Mouse (Mus musculus) mouse embryonic stem cell (cell line): ENCODE results near the gene Coro2a.

ENCODE experiments used
- in situ Hi-C, 2 experiments: fragments of 300-500 bp; cut with MboI; formaldehyde crosslinking; loops; 1 replicate in 1 of 2; 3 replicates in 1 of 2; pipeline ENCODE4 v1.14.3; 2019 to 2020; ENCODE audit warnings: low sequenced_read_pairs in 2 of 2, low pct_unique_long_range_greater_than_20kb in 1 of 2, mixed read lengths in 1 of 2; ENCODE audit not compliant: unreplicated experiment in 1 of 2

Gene Coro2a

DNA sequence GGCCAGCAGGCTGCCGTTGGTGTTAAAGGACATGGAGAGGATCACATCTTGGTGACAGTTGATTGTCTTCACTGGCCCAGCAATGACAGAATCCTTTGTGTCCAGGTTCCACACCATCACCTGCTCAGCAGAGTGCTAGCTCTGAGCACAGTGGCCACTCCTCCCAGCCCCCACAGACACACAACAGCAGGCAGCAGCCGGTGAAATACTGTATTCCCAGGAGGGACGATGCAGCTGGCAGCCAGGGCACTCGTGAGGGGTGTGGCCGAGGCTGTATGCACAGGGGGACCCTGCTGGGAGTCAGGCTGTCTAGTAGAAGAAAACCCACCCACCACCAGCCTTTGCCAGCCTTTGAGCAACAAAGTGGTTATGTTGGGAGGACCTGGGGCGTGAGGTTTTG lies 55.3 kb downstream of the Coro2a start:
- in situ Hi-C loops: loop anchor here in 1 of 2 experiments (25.0 kb wide), 1 partner anchor 334 kb away; no protein-coding TSS in a partner anchor

DNA sequence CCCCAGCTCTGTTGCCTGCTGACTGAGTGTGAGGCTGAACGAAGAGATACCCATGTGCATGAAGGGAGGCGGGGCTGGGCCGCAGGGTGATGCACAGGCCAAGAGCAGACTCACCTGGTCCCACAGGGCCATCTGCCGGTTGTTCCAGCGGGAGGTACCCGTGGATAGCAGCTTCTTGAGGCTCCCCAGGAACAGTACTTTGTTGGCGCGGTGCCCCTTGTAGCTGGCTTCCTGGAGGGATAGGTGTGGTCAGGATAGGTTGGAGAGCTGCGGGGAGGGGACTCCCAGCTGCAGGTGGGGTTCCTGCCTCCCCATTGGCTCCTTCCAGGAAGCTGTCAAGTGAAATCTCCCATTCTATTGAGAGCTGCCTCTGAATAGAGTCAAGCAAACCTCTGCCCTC lies 56.5 kb downstream of the Coro2a start:
- in situ Hi-C loops: loop anchor here in 1 of 2 experiments (25.0 kb wide), 1 partner anchor 333 kb away; no protein-coding TSS in a partner anchor

DNA sequence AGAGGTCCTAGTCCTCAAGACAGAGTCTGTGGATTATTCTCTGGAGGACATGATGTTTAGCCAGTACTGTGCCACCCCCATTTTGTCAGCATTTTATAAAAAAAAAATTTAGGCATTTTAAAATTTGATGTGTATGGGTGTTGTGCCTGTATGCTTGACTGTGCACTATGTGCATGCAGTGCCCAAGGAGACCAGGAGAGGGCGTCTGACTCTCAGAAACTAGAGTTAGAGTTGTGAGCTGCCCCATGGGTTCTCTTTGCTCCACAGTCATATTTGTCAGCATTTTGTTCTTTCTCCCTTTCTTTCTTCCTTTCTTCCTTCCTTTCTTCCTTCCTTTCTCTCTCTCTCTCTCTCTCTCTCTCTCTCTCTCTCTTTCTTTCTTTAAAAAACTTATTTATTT lies 57.7 kb downstream of the Coro2a start:
- in situ Hi-C loops: loop anchor here in 1 of 2 experiments (25.0 kb wide), 1 partner anchor 332 kb away; no protein-coding TSS in a partner anchor

DNA sequence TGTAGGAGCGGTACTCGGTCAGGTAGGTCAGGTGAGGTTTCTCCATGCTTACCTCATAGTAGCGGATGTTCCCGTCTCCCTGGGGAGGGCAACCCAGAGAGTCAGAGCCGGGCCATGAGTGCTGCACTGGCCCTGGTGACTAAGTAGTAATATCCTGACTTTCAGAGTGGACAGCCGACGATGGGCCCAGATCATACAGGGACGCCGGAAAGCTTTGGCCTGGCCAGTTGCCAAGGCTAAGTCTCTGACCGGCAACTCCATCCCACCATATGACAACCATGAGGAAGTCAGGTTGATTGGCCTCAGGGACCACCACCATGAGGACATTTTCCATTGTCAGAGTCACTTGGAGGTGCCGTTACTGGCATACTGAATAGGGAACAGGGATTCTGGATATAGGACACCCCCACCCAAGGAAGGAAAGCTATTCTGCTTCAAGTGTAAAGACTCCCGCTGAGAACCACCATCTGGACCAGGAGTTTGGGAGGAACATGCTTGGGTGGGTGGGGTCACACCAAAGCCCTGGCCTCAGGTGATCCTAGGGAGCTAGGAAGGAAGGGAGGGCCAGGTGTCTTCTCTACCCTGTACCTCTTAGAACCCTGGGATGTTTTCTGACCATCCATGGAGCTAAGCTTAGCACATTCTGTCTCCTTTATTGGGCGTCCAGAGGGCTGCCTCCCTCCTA lies 58.5 kb downstream of the Coro2a start:
- in situ Hi-C loops: loop anchor here in 1 of 2 experiments (25.0 kb wide), 1 partner anchor 331 kb away; no protein-coding TSS in a partner anchor

DNA sequence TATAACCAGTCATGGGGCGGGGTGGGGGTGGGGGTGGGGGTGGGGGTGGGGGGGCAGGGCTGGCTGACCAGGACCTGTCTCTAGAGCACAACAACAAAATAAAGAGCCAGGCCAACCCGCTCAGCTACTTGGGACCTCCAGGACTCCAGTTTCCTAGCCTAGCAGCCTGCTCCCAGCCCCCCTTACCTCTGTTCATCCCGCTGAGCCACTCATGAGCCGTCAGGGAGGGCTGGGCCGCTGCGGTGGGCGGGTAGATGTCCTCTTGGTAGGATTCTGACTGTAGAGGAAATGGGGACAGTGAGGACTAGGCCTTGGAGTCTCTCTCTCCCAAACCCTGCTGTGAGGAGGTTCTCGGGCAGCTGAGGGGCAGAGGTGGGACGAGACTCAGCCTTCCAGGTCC lies 60.3 kb downstream of the Coro2a start:
- in situ Hi-C loops: loop anchor here in 1 of 2 experiments (25.0 kb wide), 1 partner anchor 329 kb away; no protein-coding TSS in a partner anchor

DNA sequence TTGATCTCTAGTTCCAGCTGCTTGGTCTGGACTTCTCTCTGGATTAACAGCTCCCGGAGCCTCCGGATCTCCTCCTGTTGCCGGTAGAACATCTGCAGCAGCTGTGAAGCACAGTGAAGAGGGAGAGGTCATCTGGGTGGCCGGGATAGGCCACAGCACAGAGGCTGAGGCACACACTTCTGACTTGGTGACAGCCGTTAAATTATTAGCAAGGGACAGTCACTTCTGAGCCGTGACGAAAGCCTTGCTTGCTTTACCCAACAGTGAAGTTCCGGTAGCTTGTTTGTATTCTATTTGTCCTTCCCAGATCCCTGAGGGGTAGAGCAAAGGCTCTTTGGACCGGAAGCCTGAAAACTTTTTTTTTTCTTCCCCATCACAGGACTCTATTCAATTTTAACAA lies 62.8 kb downstream of the Coro2a start:
- in situ Hi-C loops: loop anchor here in 1 of 2 experiments (25.0 kb wide), 1 partner anchor 327 kb away; no protein-coding TSS in a partner anchor

DNA sequence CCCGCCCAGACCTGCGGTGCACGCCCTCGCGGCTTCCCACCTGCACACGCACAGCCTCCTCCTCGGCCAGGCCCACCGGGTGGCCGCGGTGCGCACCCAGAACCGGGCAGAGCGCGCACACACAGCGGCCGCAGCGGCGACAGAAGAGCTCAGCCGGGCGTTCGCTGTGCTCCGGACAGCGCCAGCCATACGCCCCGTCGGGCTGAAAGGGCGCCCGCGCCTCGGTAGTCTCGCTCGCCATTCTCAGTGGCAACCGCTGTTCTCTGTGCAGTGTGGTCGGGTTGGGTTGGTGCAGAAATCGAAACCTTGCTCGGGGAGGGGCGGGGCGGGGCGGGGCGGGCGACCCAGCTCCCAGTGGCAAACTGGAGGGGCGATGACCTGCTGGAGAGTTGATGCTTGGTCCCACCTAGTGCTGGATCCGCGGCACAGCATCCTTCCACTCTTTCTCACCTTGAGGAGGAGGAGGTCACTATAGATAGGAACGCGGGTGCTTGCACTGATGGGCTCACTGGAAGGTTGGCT lies 66.1 kb downstream of the Coro2a start, which contains the start of gene Trim14:
Trim14 (minus strand) TSS at position 302 of the 522 bp plus-strand sequence.
- in situ Hi-C loops: loop anchor here in 1 of 2 experiments (25.0 kb wide), 1 partner anchor 324 kb away; no protein-coding TSS in a partner anchor

DNA sequence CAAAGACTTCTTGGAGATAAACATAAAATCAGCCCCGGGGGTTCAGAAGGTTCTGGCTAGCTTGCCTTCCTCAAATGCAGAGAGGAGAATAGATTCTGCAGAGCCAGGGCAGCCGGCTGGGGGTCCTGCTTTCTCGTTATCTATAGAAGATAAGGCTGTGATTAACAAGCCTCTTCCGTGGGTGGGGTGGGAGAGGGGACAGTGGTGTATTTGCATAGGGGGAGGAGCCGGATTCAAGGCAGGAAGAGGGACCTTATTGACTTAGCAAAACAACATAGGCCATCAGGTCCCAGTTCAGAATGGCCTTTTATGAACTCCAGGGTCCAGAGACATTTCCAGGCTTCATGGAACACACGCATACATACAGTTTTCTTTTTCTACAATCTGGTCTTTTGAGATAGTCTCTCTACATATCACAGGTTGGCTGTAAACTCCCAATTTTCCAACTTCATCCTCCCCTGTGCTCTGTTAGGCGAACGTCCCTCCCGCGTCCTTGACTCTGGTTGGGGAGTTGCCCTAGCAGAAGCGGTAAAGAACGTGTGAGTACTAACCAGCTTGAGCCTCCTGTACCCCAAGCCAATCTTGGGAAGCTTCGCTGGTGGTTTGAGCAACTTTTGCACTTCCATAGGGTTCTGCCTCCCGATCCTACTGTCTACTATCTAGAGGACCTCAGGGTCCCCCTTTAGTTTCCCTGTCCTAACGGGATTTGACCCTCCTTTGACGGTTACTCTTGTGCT lies 66.7 kb downstream of the Coro2a start:
- in situ Hi-C loops: loop anchor here in 1 of 2 experiments (25.0 kb wide), 1 partner anchor 323 kb away; no protein-coding TSS in a partner anchor

DNA sequence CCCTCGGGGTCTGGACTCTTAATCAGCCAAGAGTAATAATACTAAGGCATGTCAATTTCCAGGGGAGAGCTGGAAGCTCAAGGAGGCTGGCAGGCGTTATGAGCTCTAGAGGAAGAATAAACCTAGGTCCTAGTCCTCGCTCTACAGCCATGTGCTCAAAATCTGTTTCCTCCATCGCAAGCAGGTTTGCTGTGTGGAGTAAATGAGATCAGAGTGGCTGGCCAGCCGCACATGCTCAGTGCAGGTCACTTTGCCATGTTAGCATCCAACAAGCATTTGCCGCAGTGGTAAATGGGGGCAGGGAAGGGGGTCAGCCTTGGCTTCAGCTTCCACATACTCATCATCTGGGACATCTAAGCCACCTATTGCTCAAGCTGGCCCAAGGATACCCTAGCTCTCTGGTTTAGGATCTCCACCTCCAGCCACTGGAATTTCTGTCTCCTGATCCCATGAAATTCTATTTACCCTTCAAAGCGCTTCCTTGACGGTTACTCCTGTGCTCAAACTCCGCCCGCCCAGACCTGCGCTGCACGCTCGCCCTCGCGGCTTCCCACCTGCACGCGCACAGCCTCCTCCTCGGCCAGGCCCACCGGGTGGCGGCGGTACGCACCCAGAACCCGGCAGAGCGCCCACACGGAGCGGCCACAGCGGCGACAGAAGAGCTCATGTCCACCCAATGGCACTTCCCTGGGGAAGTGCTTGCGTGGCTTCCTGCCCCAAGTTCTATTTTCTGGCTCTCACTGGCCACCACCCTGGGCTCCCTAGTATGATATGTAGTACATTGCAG lies 67.9 kb downstream of the Coro2a start:
- in situ Hi-C loops: loop anchor here in 1 of 2 experiments (25.0 kb wide), 1 partner anchor 322 kb away; no protein-coding TSS in a partner anchor

DNA sequence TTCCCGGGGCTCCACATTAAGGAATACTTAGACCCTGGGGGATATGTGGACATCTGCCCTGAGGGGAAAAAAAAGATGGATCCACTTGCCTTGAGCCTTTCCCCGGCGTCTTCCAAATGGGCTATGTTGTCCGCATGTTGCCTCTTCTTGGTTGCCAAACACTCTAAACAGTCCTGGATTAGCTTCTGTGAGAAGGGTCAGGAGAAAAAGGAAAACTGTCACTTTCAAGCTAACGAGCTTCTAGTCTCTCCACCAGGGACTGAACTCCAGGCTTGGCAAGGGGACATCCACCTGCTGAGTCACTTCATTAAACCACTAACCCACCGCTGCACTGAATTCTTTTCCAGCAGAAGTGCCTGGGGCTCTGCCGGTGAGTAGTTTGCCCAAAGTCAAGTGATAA lies 69.1 kb downstream of the Coro2a start:
- in situ Hi-C loops: loop anchor here in 1 of 2 experiments (25.0 kb wide), 1 partner anchor 321 kb away; no protein-coding TSS in a partner anchor

DNA sequence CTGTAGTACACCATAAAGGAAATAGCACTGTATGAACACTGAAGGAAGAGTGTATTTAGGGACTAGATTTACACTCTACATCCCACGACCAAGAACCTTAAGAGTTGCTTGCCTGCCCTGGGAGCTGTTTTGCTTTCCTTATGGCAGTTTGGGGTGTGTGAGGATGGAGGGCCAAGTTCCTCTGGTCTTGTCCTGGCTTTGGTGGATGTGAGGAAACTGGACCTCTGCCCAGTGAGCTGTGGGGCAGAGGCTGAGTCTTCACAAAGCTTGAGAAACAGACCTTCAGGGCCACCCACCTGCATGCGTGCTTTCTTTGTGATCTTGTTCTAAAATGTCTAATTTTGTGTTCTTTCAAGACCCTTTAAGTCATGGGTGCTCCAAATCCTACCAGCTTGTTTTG lies 69.5 kb downstream of the Coro2a start:
- in situ Hi-C loops: loop anchor here in 1 of 2 experiments (25.0 kb wide), 1 partner anchor 320 kb away; no protein-coding TSS in a partner anchor

DNA sequence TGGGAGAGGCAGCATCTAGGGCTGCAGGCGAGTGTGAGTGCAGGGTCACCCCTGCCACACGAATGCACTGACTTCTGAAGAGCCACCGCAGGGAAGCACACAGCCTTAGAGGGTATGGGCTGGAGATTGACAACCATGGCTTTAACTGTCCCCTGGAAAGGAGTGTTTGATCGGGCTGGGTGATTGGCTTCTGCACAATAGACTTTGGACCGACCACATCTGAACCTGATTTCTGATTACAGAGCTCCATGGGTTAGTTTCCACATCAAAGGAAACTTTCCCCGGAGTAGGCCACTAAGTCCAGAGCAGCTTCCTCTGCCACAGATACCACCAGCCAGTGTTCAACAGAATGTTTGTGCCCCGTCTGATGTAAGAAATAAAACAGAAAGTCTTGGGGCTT lies 72.3 kb downstream of the Coro2a start:
- in situ Hi-C loops: loop anchor here in 1 of 2 experiments (25.0 kb wide), 1 partner anchor 317 kb away; no protein-coding TSS in a partner anchor

DNA sequence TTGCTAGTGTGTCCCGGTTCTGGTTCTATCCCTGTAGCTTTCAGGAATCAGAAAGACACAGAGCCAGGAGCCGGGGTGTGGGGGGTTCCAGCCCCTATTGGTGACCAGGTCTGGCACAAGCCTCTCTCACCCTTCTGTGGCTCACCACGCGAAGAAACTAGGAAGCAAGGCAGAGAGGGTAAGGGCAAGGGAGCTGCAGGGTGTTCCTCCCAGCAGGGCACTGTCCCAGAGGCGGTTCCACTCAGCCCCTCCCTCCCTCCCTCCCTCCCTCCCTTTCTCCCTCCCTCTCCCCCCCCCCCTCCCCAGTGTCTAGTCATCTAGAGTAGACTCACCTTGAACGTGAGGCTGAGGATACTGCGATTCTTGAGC lies 74.5 kb downstream of the Coro2a start:
- in situ Hi-C loops: loop anchor here in 1 of 2 experiments (25.0 kb wide), 1 partner anchor 315 kb away; no protein-coding TSS in a partner anchor

DNA sequence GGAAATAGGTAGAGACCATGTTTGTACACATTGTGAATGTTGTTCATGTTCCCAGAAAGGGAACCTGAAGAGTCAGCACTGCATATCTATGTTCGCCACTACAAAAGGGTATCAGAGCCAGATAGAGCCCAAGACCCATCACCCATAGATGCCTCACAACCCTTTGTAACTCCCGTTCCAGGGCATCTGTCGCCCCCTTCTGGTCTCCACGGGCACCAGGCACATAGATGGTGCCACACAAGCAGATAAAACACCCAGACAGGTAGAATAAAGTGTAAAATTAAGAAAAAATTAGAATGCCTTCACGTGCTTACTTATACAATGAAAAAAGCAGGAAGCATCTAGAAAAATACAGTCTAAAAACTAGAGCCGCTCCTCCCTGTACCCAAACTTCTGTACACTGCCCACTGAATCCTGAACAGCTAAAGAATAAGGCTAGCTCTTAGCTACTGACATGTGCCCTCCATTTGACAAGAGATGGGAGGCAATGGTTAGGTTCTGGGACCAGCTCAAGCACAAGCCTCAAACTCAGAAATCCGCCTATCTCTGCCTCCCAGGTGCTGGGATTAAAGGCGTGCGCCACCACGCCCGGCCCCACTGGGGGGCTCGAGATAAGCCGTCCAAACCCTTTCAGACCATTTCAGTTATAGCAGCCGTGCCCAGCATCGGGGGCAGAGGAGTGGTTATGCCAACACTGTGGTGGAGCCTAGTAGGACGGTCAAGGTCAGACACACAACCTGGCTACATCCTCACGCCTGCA lies 75.0 kb downstream of the Coro2a start:
- in situ Hi-C loops: loop anchor here in 1 of 2 experiments (25.0 kb wide), 1 partner anchor 315 kb away; no protein-coding TSS in a partner anchor

DNA sequence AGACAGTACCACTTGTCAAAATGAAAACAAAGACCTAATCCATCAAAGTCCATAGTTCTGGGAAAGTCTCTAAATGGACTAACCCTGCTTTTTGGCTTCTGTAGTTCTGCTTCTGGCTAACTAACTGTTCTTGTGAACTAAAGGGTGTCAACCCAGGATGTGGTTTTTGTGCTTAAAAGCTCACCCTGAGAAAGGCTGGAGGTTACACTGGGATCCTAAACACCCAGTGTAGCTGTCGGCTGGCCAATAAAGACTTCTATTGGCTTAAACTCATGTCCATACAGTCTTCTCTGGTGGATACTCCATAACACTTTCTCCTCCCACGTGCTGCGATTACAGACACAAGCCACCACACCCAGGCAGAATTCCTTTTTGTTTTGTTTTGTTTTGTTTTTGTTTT lies 75.8 kb downstream of the Coro2a start:
- in situ Hi-C loops: loop anchor here in 1 of 2 experiments (25.0 kb wide), 1 partner anchor 314 kb away; no protein-coding TSS in a partner anchor

DNA sequence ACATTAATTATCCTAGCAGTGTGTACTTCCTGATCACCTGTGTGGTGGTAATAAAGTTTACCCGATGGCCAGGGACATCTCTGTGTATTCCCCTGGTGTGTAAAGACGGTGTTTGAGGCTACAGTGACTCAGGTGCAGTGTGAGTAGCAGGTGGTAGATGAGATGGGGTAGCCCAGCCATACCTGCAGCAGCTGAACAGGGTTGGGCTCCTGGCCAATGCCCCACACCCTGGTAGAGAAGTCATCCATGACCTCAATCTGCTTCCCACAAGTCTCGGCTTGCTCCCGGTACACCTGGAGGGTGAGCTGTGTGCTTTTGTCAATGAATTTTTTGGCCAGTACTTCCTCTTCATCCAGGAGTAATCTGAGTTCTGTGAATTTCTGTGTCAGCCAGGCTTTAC lies 78.7 kb downstream of the Coro2a start:
- in situ Hi-C loops: no loop called here

DNA sequence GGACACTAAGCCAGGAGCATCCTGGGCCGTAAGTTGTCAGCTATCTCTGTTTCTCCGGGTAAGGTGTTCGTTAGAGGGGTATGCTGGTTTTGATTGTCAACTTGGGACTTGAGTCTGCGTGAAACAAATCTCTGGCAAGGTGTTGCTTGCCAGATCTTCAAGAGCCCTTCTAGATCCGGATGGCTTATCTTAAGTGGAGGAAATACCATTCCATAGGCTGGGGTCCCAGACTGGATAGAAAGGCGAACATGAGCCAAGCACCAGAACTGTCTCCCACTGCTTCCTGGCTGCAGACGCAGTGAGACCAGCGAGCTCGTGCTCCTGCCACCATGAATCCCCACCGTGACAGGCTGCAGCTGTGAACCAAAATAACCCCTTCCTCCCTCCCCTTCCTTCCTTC lies 80.5 kb downstream of the Coro2a start:
- in situ Hi-C loops: no loop called here
